Mouse (Mus musculus): Measurements from ENCODE around the gene Stx1b. TPM values are rescaled to one million over a fixed set of nuclear protein-coding genes. Genes with fewer than 3 reads are reported as not detected.

Gene Stx1b
- total and polyA plus RNA-seq, 3 experiments, result 0.15 to 0.56 TPM; not detected in 1

DNA sequence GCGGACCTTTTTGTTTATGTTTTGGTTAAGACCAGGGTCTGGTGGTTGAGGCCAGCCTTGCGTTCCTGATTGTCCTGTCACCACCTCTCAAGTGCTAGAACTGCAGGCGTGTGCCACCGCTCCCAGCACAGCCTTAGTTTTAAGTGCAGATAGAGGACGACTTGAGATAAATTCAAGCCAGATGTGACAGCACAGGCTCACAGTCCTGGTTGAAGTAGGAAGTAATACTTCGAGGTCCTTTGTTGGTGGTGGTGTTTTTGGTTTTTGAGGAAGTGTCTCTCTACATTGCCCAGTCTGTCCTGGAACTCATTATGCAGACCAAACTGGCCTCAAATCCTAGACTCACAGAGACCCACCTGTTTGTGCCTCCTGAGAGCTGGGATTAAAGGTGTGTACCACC, 64.6 kb downstream of the Stx1b start:
- peaks cover 13 to 22% of the 10 kb centered on the region in 2 experiments for H3K4me1 ChIP-seq (ENCODE audit: control insufficient read depth in 1 of 2, insufficient read depth in 2 of 2, low read length in 2 of 2)

More for the DNA sequence above, 64.6 kb downstream of the Stx1b start:
- H3K27me3 ChIP-seq (ENCODE audit: control insufficient read depth in 1 of 2, insufficient read depth in 2 of 2, low read length in 2 of 2), result no peaks in the 10 kb centered on the region
- H3K27ac ChIP-seq (ENCODE audit: control insufficient read depth, low read depth, low read length), result peak overlapping the region; percentile 36; the same call in 1 of the 2 replicates
- peak; percentile 84 for DNase-seq (ENCODE audit: low read depth, low spot score)
- H3K9me3 ChIP-seq (replicated peaks; ENCODE audit: insufficient read depth, low read length), result no peaks in the 10 kb centered on the region
- no peak overlapping the region for H3K4me3 ChIP-seq (ENCODE audit: control insufficient read depth in 1 of 2, insufficient read depth in 1 of 2, low read depth in 2 of 2, low read length in 2 of 2)
- H3K36me3 ChIP-seq (ENCODE audit: control insufficient read depth in 1 of 2, insufficient read depth in 2 of 2, low read length in 2 of 2), result peaks cover 0 to 17% of the 10 kb centered on the region in 2 experiments; a peak in 2 of 4 replicates
- no peak overlapping the region for H3K9ac ChIP-seq (ENCODE audit: control insufficient read depth, low read depth, low read length, poor library complexity, severe bottlenecking)
- peak; percentile 67 for TF ChIP-seq MXI1 (IDR thresholded peaks at IDR 0.05; ENCODE audit: low read depth, low read length)
- peak; percentile 56 for TF ChIP-seq ETS1 (IDR thresholded peaks at IDR 0.05; ENCODE audit: low read depth, low read length)
- TF ChIP-seq MAX (IDR thresholded peaks at IDR 0.05; ENCODE audit: low read length), result peak; percentile 40; the same call in 1 of the 2 replicates
- TF ChIP-seq SIN3A (IDR thresholded peaks at IDR 0.05; ENCODE audit: low read length), result peak; percentile 79
- 0 out of 4 replicates have a peak, but pooled peaks of 1 of the 2 experiments have one; percentile 27 for TF ChIP-seq POLR2A (IDR thresholded peaks at IDR 0.05; ENCODE audit: control insufficient read depth in 1 of 2, insufficient read depth in 1 of 2, low read depth in 1 of 2, low read length in 2 of 2, poor library complexity in 1 of 2)
- no peak for TF ChIP-seq E2F4 (IDR thresholded peaks at IDR 0.05; ENCODE audit: borderline replicate concordance, low read depth, low read length)
- TF ChIP-seq MYB (IDR thresholded peaks at IDR 0.05; ENCODE audit: low read depth, low read length), result no peak
- TF ChIP-seq EP300 (IDR thresholded peaks at IDR 0.05; ENCODE audit: low read depth in 1 of 2, low read length in 2 of 2), result peak; percentile 11 to 59; a peak in 1 of 4 replicates
- TF ChIP-seq MAZ (IDR thresholded peaks at IDR 0.05; ENCODE audit: low read depth, low read length), result no peak
- TF ChIP-seq ELF1 (IDR thresholded peaks at IDR 0.05; ENCODE audit: low read depth, low read length), result peak; percentile 71
- H3K79me2 ChIP-seq (ENCODE audit: control insufficient read depth, insufficient read depth, low read length, poor library complexity), result no peaks in the 10 kb centered on the region

Other genes starting within 250 kb of the Stx1b start
- gene Ccdc189, start 236.0 kb downstream of the Stx1b start, total RNA-seq (2012; rRNA removed), result 3.6 and 6.9 TPM in 2 replicates
- gene Ccdc189, start 236.0 kb downstream of the Stx1b start, polyA plus RNA-seq (2012; ENCODE audit: insufficient read depth in 1 of 2, insufficient read length in 2 of 2, low read depth in 1 of 2, low replicate concordance in 2 of 2, missing spikeins in 1 of 2), result 1 to 10 TPM in 1 of 2 experiments, not detected in 1; 4.2 TPM
- gene Rnf40, start 235.8 kb downstream of the Stx1b start, total RNA-seq (2012; rRNA removed), result 43.8 and 49.5 TPM in 2 replicates
- gene Rnf40, start 235.8 kb downstream of the Stx1b start, polyA plus RNA-seq (2012; ENCODE audit: insufficient read depth in 1 of 2, insufficient read length in 2 of 2, low read depth in 1 of 2, low replicate concordance in 2 of 2, missing spikeins in 1 of 2), result 10 to 100 TPM in 1 of 2 experiments, not detected in 1; 75.1 TPM
- 9.4 and 12.6 TPM in 2 replicates for gene Zfp629, start 208.8 kb downstream of the Stx1b start, total RNA-seq (2012; rRNA removed)
- 10 to 100 TPM in 1 of 2 experiments, not detected in 1; 10.8 TPM for gene Zfp629, start 208.8 kb downstream of the Stx1b start, polyA plus RNA-seq (2012; ENCODE audit: insufficient read depth in 1 of 2, insufficient read length in 2 of 2, low read depth in 1 of 2, low replicate concordance in 2 of 2, missing spikeins in 1 of 2)
- gene Bcl7c, start 115.6 kb downstream of the Stx1b start, total RNA-seq (2012; rRNA removed), result 54.9 and 72.4 TPM in 2 replicates
- 10 to 100 TPM in 1 of 2 experiments, not detected in 1; 98.4 TPM for gene Bcl7c, start 115.6 kb downstream of the Stx1b start, polyA plus RNA-seq (2012; ENCODE audit: insufficient read depth in 1 of 2, insufficient read length in 2 of 2, low read depth in 1 of 2, low replicate concordance in 2 of 2, missing spikeins in 1 of 2)
- gene Ctf1, start 111.8 kb downstream of the Stx1b start, total RNA-seq (2012; rRNA removed), result 1.9 and 2.8 TPM in 2 replicates
- 1 to 10 TPM in 1 of 2 experiments, not detected in 1; 7.2 TPM for gene Ctf1, start 111.8 kb downstream of the Stx1b start, polyA plus RNA-seq (2012; ENCODE audit: insufficient read depth in 1 of 2, insufficient read length in 2 of 2, low read depth in 1 of 2, low replicate concordance in 2 of 2, missing spikeins in 1 of 2)
- 0.36 and 0.39 TPM in 2 replicates for gene Ctf2, start 92.4 kb downstream of the Stx1b start, total RNA-seq (2012; rRNA removed)
- 1 to 10 TPM in 1 of 2 experiments, not detected in 1; 1.0 TPM for gene Ctf2, start 92.4 kb downstream of the Stx1b start, polyA plus RNA-seq (2012; ENCODE audit: insufficient read depth in 1 of 2, insufficient read length in 2 of 2, low read depth in 1 of 2, low replicate concordance in 2 of 2, missing spikeins in 1 of 2)
- 37.7 and 46.7 TPM in 2 replicates for gene Fbxl19, start 80.0 kb downstream of the Stx1b start, total RNA-seq (2012; rRNA removed)
- 10 to 100 TPM in 1 of 2 experiments, not detected in 1; 58.3 TPM for gene Fbxl19, start 80.0 kb downstream of the Stx1b start, polyA plus RNA-seq (2012; ENCODE audit: insufficient read depth in 1 of 2, insufficient read length in 2 of 2, low read depth in 1 of 2, low replicate concordance in 2 of 2, missing spikeins in 1 of 2)
- gene Orai3, start 54.7 kb downstream of the Stx1b start, total RNA-seq (2012; rRNA removed), result 31.4 and 37.5 TPM in 2 replicates
- 10 to 100 TPM in 1 of 2 experiments, not detected in 1; 47.2 TPM for gene Orai3, start 54.7 kb downstream of the Stx1b start, polyA plus RNA-seq (2012; ENCODE audit: insufficient read depth in 1 of 2, insufficient read length in 2 of 2, low read depth in 1 of 2, low replicate concordance in 2 of 2, missing spikeins in 1 of 2)
- 9.2 and 10.3 TPM in 2 replicates for gene Setd1a, start 47.9 kb downstream of the Stx1b start, total RNA-seq (2012; rRNA removed)
- 10 to 100 TPM in 1 of 2 experiments, not detected in 1; 55.9 TPM for gene Setd1a, start 47.9 kb downstream of the Stx1b start, polyA plus RNA-seq (2012; ENCODE audit: insufficient read depth in 1 of 2, insufficient read length in 2 of 2, low read depth in 1 of 2, low replicate concordance in 2 of 2, missing spikeins in 1 of 2)
- gene Gm49388, start 38.9 kb downstream of the Stx1b start, total RNA-seq (2012; rRNA removed), result 0.73 and 0.88 TPM in 2 replicates
- 1 to 10 TPM in 1 of 2 experiments, not detected in 1; 1.3 TPM for gene Gm49388, start 38.9 kb downstream of the Stx1b start, polyA plus RNA-seq (2012; ENCODE audit: insufficient read depth in 1 of 2, insufficient read length in 2 of 2, low read depth in 1 of 2, low replicate concordance in 2 of 2, missing spikeins in 1 of 2)
- 0.59 and 1.4 TPM in 2 replicates for gene Hsd3b7, start 23.9 kb downstream of the Stx1b start, total RNA-seq (2012; rRNA removed)
- under 1 TPM in 1 of 2 experiments, not detected in 1; 0.75 TPM for gene Hsd3b7, start 23.9 kb downstream of the Stx1b start, polyA plus RNA-seq (2012; ENCODE audit: insufficient read depth in 1 of 2, insufficient read length in 2 of 2, low read depth in 1 of 2, low replicate concordance in 2 of 2, missing spikeins in 1 of 2)
- gene Stx4a, start 255 bp downstream of the Stx1b start, total RNA-seq (2012; rRNA removed), result 44.4 and 47.8 TPM in 2 replicates
- gene Stx4a, start 255 bp downstream of the Stx1b start, polyA plus RNA-seq (2012; ENCODE audit: insufficient read depth in 1 of 2, insufficient read length in 2 of 2, low read depth in 1 of 2, low replicate concordance in 2 of 2, missing spikeins in 1 of 2), result 100 to 1,000 TPM in 1 of 2 experiments, not detected in 1; 121 TPM
- 30.1 and 35.8 TPM in 2 replicates for gene Zfp646, start 51.7 kb upstream of the Stx1b start, total RNA-seq (2012; rRNA removed)
- gene Zfp646, start 51.7 kb upstream of the Stx1b start, polyA plus RNA-seq (2012; ENCODE audit: insufficient read depth in 1 of 2, insufficient read length in 2 of 2, low read depth in 1 of 2, low replicate concordance in 2 of 2, missing spikeins in 1 of 2), result 10 to 100 TPM in 1 of 2 experiments, not detected in 1; 38.2 TPM
- gene Zfp668, start 52.3 kb upstream of the Stx1b start, total RNA-seq (2012; rRNA removed), result 7.7 and 9.1 TPM in 2 replicates
- gene Zfp668, start 52.3 kb upstream of the Stx1b start, polyA plus RNA-seq (2012; ENCODE audit: insufficient read depth in 1 of 2, insufficient read length in 2 of 2, low read depth in 1 of 2, low replicate concordance in 2 of 2, missing spikeins in 1 of 2), result 10 to 100 TPM in 1 of 2 experiments, not detected in 1; 15.6 TPM
- 0.10 and 0.15 TPM in 2 replicates for gene Prss53, start 66.4 kb upstream of the Stx1b start, total RNA-seq (2012; rRNA removed)
- gene Prss53, start 66.4 kb upstream of the Stx1b start, polyA plus RNA-seq (2012; ENCODE audit: insufficient read depth in 1 of 2, insufficient read length in 2 of 2, low read depth in 1 of 2, low replicate concordance in 2 of 2, missing spikeins in 1 of 2), result under 1 TPM in 1 of 2 experiments, not detected in 1; 0.77 TPM
- not detected in 2 replicates for gene Gm21974, start 70.9 kb upstream of the Stx1b start, total RNA-seq (2012; rRNA removed)
- gene Gm21974, start 70.9 kb upstream of the Stx1b start, polyA plus RNA-seq (2012; ENCODE audit: insufficient read depth in 1 of 2, insufficient read length in 2 of 2, low read depth in 1 of 2, low replicate concordance in 2 of 2, missing spikeins in 1 of 2), result not detected
- gene Vkorc1, start 71.1 kb upstream of the Stx1b start, total RNA-seq (2012; rRNA removed), result 28.7 and 36.2 TPM in 2 replicates
- gene Vkorc1, start 71.1 kb upstream of the Stx1b start, polyA plus RNA-seq (2012; ENCODE audit: insufficient read depth in 1 of 2, insufficient read length in 2 of 2, low read depth in 1 of 2, low replicate concordance in 2 of 2, missing spikeins in 1 of 2), result 10 to 100 TPM in 1 of 2 experiments, not detected in 1; 66.4 TPM
- gene Bckdk, start 79.5 kb upstream of the Stx1b start, total RNA-seq (2012; rRNA removed), result 32.6 and 35.0 TPM in 2 replicates
- gene Bckdk, start 79.5 kb upstream of the Stx1b start, polyA plus RNA-seq (2012; ENCODE audit: insufficient read depth in 1 of 2, insufficient read length in 2 of 2, low read depth in 1 of 2, low replicate concordance in 2 of 2, missing spikeins in 1 of 2), result 100 to 1,000 TPM in 1 of 2 experiments, not detected in 1; 126 TPM
- gene Kat8, start 88.0 kb upstream of the Stx1b start, total RNA-seq (2012; rRNA removed), result 40.3 and 45.8 TPM in 2 replicates
- 10 to 100 TPM in 1 of 2 experiments, not detected in 1; 39.5 TPM for gene Kat8, start 88.0 kb upstream of the Stx1b start, polyA plus RNA-seq (2012; ENCODE audit: insufficient read depth in 1 of 2, insufficient read length in 2 of 2, low read depth in 1 of 2, low replicate concordance in 2 of 2, missing spikeins in 1 of 2)
- 0.12 TPM in 1 of 2 replicates, not detected in the other for gene Prss8, start 105.6 kb upstream of the Stx1b start, total RNA-seq (2012; rRNA removed)
- under 1 TPM in 1 of 2 experiments, not detected in 1; 0.21 TPM for gene Prss8, start 105.6 kb upstream of the Stx1b start, polyA plus RNA-seq (2012; ENCODE audit: insufficient read depth in 1 of 2, insufficient read length in 2 of 2, low read depth in 1 of 2, low replicate concordance in 2 of 2, missing spikeins in 1 of 2)
- 1.7 and 1.9 TPM in 2 replicates for gene Prss36, start 122.2 kb upstream of the Stx1b start, total RNA-seq (2012; rRNA removed)
- 1 to 10 TPM in 1 of 2 experiments, not detected in 1; 5.1 TPM for gene Prss36, start 122.2 kb upstream of the Stx1b start, polyA plus RNA-seq (2012; ENCODE audit: insufficient read depth in 1 of 2, insufficient read length in 2 of 2, low read depth in 1 of 2, low replicate concordance in 2 of 2, missing spikeins in 1 of 2)
- 49.7 and 60.5 TPM in 2 replicates for gene Fus, start 142.9 kb upstream of the Stx1b start, total RNA-seq (2012; rRNA removed)
- 100 to 1,000 TPM; 346 to 848 TPM for gene Fus, start 142.9 kb upstream of the Stx1b start, polyA plus RNA-seq (2012; ENCODE audit: insufficient read depth in 1 of 2, insufficient read length in 2 of 2, low read depth in 1 of 2, low replicate concordance in 2 of 2, missing spikeins in 1 of 2)
- 0.10 and 0.12 TPM in 2 replicates for gene Pycard, start 169.3 kb upstream of the Stx1b start, total RNA-seq (2012; rRNA removed)
- gene Pycard, start 169.3 kb upstream of the Stx1b start, polyA plus RNA-seq (2012; ENCODE audit: insufficient read depth in 1 of 2, insufficient read length in 2 of 2, low read depth in 1 of 2, low replicate concordance in 2 of 2, missing spikeins in 1 of 2), result under 1 TPM in 1 of 2 experiments, not detected in 1; 0.24 TPM
- gene Trim72, start 179.4 kb upstream of the Stx1b start, total RNA-seq (2012; rRNA removed), result 0.13 and 0.19 TPM in 2 replicates
- gene Trim72, start 179.4 kb upstream of the Stx1b start, polyA plus RNA-seq (2012; ENCODE audit: insufficient read depth in 1 of 2, insufficient read length in 2 of 2, low read depth in 1 of 2, low replicate concordance in 2 of 2, missing spikeins in 1 of 2), result under 1 TPM in 1 of 2 experiments, not detected in 1; 0.14 TPM
- gene Itgam, start 238.1 kb upstream of the Stx1b start, total RNA-seq (2012; rRNA removed), result not detected in 2 replicates
- gene Itgam, start 238.1 kb upstream of the Stx1b start, polyA plus RNA-seq (2012; ENCODE audit: insufficient read depth in 1 of 2, insufficient read length in 2 of 2, low read depth in 1 of 2, low replicate concordance in 2 of 2, missing spikeins in 1 of 2), result not detected
- gene Gm49368, start 238.1 kb upstream of the Stx1b start, total RNA-seq (2012; rRNA removed), result not detected in 2 replicates
- not detected for gene Gm49368, start 238.1 kb upstream of the Stx1b start, polyA plus RNA-seq (2012; ENCODE audit: insufficient read depth in 1 of 2, insufficient read length in 2 of 2, low read depth in 1 of 2, low replicate concordance in 2 of 2, missing spikeins in 1 of 2)

All from MEL (cell line).